Mouse (Mus musculus) embryonic facial prominence, embryonic 13.5 days (tissue): ENCODE results near the gene Fau. TPM values are rescaled to one million over a fixed set of nuclear protein-coding genes. Genes with fewer than 3 reads are reported as not detected.

Experiments
- microRNA-seq: library from miRNA; unstranded; fragments of <30 nt; microRNA quantifications from one replicate; pipeline ENCODE4, GENCODE M21; 2016
- polyA plus RNA-seq: library from polyadenylated mRNA; unstranded; fragments of >200 nt; fragmentation: Nextera tagmentation; extraction: Ambion mirVana; gene quantifications from 2 replicates; pipeline ENCODE4 v1.2.1, GENCODE M21; 2015

The Fau gene
- polyA plus RNA-seq, 1 experiment from 2014 or later = 858 TPM

Small RNA genes within 50 kb of the gene (microRNA-seq; reads per million reads assigned to microRNA genes)
- gene Mir6988 = 0.92 reads per million

Other genes starting within 250 kb of the Fau start
- 30.6 and 34.0 TPM in 2 replicates for gene Frmd8, start 182.6 kb upstream of the Fau start, polyA plus RNA-seq
- gene Slc25a45, start 180.0 kb upstream of the Fau start, polyA plus RNA-seq = 3.1 and 4.5 TPM in 2 replicates
- 3.8 and 4.7 TPM in 2 replicates for gene Tigd3, start 163.7 kb upstream of the Fau start, polyA plus RNA-seq
- 164 and 179 TPM in 2 replicates for gene Dpf2, start 144.8 kb upstream of the Fau start, polyA plus RNA-seq
- gene Cdc42ep2, start 133.0 kb upstream of the Fau start, polyA plus RNA-seq = 4.7 TPM in 2 replicates
- 74.5 and 79.5 TPM in 2 replicates for gene Pola2, start 93.6 kb upstream of the Fau start, polyA plus RNA-seq
- not detected in 2 replicates for gene Slc22a20, start 71.7 kb upstream of the Fau start, polyA plus RNA-seq
- gene Capn1, start 41.9 kb upstream of the Fau start, polyA plus RNA-seq = 8.1 and 10.3 TPM in 2 replicates
- 28.3 and 28.4 TPM in 2 replicates for gene Syvn1, start 11.3 kb upstream of the Fau start, polyA plus RNA-seq
- gene Mrpl49, start 59 bp upstream of the Fau start, polyA plus RNA-seq = 79.5 and 80.4 TPM in 2 replicates
- gene Znhit2, start 3.3 kb downstream of the Fau start, polyA plus RNA-seq = 33.2 TPM in 2 replicates
- gene Tm7sf2, start 10.5 kb downstream of the Fau start, polyA plus RNA-seq = 21.7 and 22.0 TPM in 2 replicates
- gene Vps51, start 19.4 kb downstream of the Fau start, polyA plus RNA-seq = 66.6 and 74.4 TPM in 2 replicates
- not detected in 2 replicates for gene Tmem262, start 22.2 kb downstream of the Fau start, polyA plus RNA-seq
- gene Gm28374, start 24.4 kb downstream of the Fau start, polyA plus RNA-seq = 1.6 and 2.1 TPM in 2 replicates
- 79.1 and 81.3 TPM in 2 replicates for gene Zfpl1, start 27.1 kb downstream of the Fau start, polyA plus RNA-seq
- gene Cdca5, start 27.1 kb downstream of the Fau start, polyA plus RNA-seq = 37.0 and 39.6 TPM in 2 replicates
- gene AC131692.1, start 36.6 kb downstream of the Fau start, polyA plus RNA-seq = 0.34 and 0.54 TPM in 2 replicates
- gene Naaladl1, start 47.9 kb downstream of the Fau start, polyA plus RNA-seq = 0.55 and 5.5 TPM in 2 replicates
- gene Sac3d1, start 60.8 kb downstream of the Fau start, polyA plus RNA-seq = 45.9 and 49.6 TPM in 2 replicates
- gene Snx15, start 70.5 kb downstream of the Fau start, polyA plus RNA-seq = 38.0 and 38.3 TPM in 2 replicates
- gene Batf2, start 83.1 kb downstream of the Fau start, polyA plus RNA-seq = 0.23 TPM in 1 of 2 replicates, not detected in the other
- 106 and 110 TPM in 2 replicates for gene Arl2, start 83.7 kb downstream of the Fau start, polyA plus RNA-seq
- not detected in 2 replicates for gene Majin, start 126.5 kb downstream of the Fau start, polyA plus RNA-seq
- 3.3 and 3.8 TPM in 2 replicates for gene Gpha2, start 168.5 kb downstream of the Fau start, polyA plus RNA-seq
- gene Ppp2r5b, start 178.0 kb downstream of the Fau start, polyA plus RNA-seq = 26.6 and 27.9 TPM in 2 replicates
- gene Atg2a, start 183.8 kb downstream of the Fau start, polyA plus RNA-seq = 10.3 and 10.5 TPM in 2 replicates
- gene Ehd1, start 218.9 kb downstream of the Fau start, polyA plus RNA-seq = 64.7 and 68.9 TPM in 2 replicates
- gene Cdc42bpg, start 248.6 kb downstream of the Fau start, polyA plus RNA-seq = 0.91 and 0.92 TPM in 2 replicates